Mouse (Mus musculus) megakaryocyte progenitor cell, adult 5-6 weeks (primary cell): ENCODE measurements around the gene Il12rb2. TPM values are rescaled to one million over a fixed set of nuclear protein-coding genes. Genes with fewer than 3 reads are reported as not detected.
A peak's percentile ranks its signal among the peaks of the same experiment; 100 is the strongest.

ENCODE experiments used
- ATAC-seq: replicated peaks from 2 replicates; pipeline ENCODE4 v1.8.0; 2016; ENCODE audit warnings: mild to moderate bottlenecking, moderate TSS enrichment, inconsistent platforms; ENCODE audit not compliant: poor library complexity
- total RNA-seq, 2 experiments: library from RNA; stranded (forward) in 1 of 2; stranded (reverse) in 1 of 2; fragments of 157-497, 149-512 nt in 1 of 2; fragments of 200-1000 nt in 1 of 2; gene quantifications; 2 replicates each; pipeline versions ENCODE4 v1.2.3 to v1.2.4; 2015 to 2017

Il12rb2 gene
- total RNA-seq, 2 experiments from 2014 or later, result 3.2 to 7.8 TPM

GRCm38 (mm10) chr6:67298742-67299141 lies 77.2 kb downstream of the Il12rb2 start:
- no peak for ATAC-seq

DNA sequence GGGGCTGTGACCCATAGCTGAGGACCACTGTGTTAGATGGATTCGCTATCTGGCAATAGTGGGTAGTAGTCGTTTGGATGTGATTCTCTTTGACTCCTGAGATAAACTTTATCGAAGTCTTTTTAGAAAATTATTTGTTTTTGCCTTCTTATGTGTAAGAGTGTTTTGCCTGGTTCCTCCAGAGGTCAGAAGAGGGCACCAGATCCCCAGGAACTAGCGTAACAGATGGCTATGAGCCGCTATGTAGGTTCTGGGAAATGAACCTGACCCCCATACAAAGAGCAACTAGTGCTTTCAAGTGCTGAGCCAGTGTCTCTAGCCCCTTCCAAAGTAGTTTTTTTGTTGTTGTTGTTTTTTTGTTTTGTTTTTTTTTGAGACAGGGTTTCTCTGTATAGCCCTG lies 79.9 kb downstream of the Il12rb2 start:
- peak; percentile 73 for ATAC-seq

GRCm38 (mm10) chr6:67292042-67292623 lies 83.9 kb downstream of the Il12rb2 start:
- ATAC-seq, result 0 out of 2 replicates have a peak, but pooled peaks have one; percentile 3

- ATAC-seq, result no peak
Observed at GRCm38 (mm10) chr6:67282897-67283296, 93.1 kb downstream of the Il12rb2 start.

GRCm38 (mm10) chr6:67281614-67282197 lies 94.3 kb downstream of the Il12rb2 start:
- ATAC-seq, result peak; percentile 73

DNA sequence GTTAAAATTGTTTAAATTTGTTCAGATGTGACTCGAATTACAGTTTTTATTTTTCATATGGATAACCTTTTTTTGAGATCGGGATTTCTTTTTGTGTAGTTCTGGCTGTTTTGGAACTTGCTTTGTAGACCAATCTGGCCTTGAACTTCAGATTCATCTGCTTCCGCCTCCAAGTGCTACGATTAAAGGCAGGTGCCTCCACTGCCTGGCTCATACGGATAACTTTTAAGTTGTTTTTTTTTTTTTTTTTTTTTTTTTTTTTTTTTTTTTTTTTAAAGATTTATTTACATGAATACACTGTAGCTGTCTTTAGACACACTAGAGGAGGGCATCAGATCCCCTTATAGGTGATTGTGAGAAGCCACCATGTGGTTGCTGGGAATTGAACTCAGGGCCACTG lies 98.0 kb downstream of the Il12rb2 start:
- ATAC-seq, result no peak

DNA sequence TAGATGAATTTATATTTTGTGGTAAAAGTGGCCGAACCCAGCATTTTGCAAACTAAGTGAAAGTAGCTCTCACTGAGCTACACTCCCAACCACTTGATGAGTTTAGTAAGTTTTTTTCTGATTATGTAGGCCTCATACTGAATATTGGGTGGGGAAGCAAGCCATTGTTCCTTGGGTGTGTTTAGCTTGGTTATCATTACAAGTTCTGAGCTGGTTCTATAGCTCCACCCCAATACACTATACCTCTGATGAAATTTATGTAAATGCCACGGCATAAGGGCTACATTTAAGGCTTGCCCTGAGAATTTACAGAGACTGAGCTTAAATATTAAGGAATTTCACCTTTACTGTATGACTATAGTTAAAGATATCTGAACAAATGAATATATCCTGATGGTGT lies 106.5 kb downstream of the Il12rb2 start:
- ATAC-seq, result peak; percentile 17

DNA sequence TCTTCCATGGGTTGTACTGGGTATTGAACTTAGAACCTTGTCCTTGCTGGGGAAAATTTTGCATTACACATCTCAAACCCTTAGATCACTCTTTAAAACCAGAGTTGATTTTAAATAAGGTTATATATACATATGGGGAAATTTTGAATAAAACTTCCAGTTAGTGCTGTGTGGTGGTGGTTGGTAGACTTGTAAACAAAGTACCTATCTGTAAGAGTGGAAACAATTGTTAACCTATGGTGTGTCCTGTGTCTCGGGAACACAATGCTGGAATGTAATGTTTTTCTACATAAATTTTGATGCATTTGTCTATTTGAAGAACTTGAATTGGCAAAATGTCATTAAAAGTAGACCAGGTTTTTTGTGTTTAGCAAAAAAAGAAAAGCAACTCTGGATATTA lies 107.0 kb downstream of the Il12rb2 start:
- ATAC-seq, result no peak

DNA sequence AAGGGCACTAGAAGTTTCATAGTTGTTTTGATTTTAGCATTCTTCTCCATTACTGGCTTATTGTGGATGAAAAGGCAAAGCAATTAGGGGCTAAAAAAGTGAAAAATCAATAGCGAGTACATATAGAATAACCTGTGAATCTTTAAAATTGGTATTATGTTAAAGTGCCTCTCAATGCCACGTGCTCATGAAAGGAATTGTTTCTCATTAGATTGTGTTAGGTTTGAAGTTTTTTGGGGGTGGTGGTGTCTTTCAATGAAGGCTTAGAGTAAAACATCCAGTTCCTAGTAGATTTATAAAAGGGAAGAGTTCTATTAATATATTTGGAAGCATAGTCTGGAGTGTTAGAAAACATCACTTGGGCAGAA lies 107.8 kb downstream of the Il12rb2 start:
- no peak for ATAC-seq

GRCm38 (mm10) chr6:67267408-67268244 lies 108.4 kb downstream of the Il12rb2 start:
- peak; percentile 0; the same call in 1 of the 2 replicates for ATAC-seq

DNA sequence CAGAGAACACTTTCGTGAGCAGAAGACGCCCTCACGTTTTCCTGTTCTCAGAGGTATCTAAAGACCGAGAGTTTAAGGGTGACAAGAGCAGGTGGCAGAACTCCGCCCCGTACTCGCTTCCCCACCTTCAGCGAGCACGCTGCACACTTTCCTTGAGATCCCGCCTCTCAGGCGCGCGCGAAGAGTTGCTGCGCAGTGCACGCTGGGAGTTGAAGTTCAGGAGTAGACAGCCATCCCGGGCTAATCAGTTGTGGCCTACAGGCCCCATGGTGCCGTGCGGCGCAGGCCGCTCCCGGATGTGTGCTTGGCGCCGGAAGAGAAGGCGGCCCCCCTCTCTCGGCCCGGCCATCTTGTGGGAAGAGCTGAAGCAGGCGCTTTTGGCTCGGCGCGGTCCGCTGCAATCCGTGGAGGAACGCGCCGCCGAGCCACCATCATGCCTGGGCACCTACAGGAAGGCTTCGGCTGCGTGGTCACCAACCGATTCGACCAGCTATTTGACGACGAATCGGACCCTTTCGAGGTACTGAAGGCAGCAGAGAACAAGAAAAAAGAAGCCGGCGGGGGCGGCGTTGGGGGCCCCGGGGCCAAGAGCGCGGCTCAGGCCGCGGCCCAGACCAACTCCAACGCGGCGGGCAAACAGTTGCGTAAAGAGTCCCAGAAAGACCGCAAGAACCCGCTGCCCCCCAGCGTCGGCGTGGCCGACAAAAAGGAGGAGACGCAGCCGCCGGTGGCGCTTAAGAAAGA lies 109.2 kb downstream of the Il12rb2 start:
- ATAC-seq, result peak; percentile 78

- ATAC-seq, result peak; percentile 37
Observed at GRCm38 (mm10) chr6:67266159-67266657, 109.8 kb downstream of the Il12rb2 start.

DNA sequence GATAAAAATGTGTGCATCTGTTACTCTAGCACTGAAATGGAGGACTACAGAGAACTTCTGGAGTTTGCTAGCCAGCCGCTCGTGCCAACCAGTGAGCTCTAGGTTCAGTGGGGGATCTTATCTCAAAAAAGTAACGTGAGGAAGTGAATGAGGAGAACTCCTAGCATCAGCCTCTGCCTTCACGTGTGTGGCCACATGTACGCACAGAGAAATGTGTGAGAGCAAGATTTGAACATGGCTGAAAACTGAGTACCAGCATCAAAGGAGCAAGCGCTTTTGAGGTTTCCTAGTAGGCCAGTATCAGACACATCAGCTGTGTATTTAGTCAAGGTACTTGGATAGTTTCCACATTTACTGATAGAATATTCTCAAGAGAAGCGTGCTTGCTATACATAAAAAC lies 111.1 kb downstream of the Il12rb2 start:
- peak; percentile 19 for ATAC-seq

GRCm38 (mm10) chr6:67251095-67251494 lies 124.9 kb downstream of the Il12rb2 start:
- ATAC-seq, result no peak

DNA sequence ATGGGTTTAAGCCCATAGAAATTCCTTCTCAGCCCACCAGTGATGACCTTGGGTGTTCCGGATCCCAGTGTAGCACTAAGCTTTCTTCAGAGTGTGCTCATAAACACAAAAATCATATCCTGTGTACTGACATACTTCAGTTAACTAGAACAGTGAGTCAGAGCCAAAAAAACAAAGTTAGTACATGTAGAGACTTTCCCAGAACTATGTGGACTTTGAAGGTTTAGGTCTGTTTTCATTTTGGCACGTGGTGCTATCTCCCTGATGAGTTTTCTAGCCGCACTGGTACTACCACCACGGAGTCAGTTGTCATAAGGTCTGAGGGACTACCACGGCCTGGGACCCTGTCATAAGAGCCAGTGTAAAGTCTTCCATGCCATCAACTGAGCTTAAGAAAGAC lies 131.5 kb downstream of the Il12rb2 start:
- ATAC-seq, result no peak

DNA sequence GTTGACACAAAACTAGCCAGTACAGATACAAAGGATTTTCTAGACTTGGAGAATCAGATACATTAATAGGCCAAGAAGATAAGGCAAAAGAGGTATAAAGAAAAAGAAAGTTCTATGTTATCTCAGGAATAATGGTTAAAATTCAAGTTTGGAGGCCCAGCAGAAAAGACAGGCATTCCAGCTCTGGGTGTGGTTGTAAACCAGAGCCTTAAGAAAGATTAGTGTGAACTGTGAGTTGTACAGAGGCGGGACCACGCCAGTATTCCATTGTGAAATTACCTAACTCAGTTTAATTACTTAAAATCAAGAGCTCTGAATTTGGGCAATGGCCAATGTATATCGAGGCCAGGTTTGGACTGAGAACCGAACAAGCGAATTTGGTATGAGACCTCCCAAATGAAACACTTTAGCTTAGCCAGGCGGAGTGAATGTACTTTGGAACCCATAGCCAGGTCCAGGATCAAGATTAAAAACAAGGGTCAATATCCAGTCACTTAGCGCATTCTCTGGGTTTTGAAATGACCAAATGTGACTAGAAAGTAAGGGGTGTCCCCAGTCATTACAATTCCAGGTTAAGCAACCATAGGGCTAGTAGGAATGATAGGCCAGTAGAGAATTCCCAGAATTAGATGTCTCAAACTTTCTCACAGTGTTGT lies 132.1 kb downstream of the Il12rb2 start:
- no peak for ATAC-seq

Other genes with a start within 250 kb of the Il12rb2 start
- gene Serbp1, start 138.0 kb downstream of the Il12rb2 start, total RNA-seq (2015), result 1,237 and 1,242 TPM in 2 replicates
- gene Serbp1, start 138.0 kb downstream of the Il12rb2 start, total RNA-seq (2017), result 2,350 and 2,917 TPM in 2 replicates
- not detected in 2 replicates for gene Il23r, start 115.7 kb upstream of the Il12rb2 start, total RNA-seq (2015)
- gene Il23r, start 115.7 kb upstream of the Il12rb2 start, total RNA-seq (2017), result not detected in 2 replicates
- 15.4 and 17.0 TPM in 2 replicates for gene Tacstd2, start 159.6 kb upstream of the Il12rb2 start, total RNA-seq (2015)
- gene Tacstd2, start 159.6 kb upstream of the Il12rb2 start, total RNA-seq (2017), result 10.2 and 18.0 TPM in 2 replicates